Mouse (Mus musculus): ENCODE measurements around the gene Lsmem1.

The Lsmem1 gene

DNA sequence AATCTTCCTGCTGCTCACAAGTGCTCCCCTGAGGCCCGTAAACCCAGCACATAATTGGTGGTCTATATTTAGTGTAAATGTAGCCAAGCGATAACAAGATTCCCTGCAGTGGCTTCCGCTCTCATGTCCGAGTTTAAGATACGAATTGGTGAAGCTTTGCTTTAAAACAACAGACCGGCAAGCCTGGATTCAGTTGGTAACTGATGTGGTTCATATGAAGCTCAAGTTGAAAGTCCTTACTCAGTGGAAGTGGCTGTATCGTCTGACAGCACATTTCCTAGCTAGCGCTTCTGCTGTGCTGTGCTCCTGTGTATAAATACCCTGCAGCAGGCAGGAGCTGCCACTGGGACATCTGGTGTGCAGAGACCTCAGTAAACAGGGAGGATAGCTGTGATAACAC lies at the start of gene Lsmem1:
Gene Lsmem1, minus strand, starts transcription at position 189 of the 400 bp plus-strand sequence.
- DNase-seq = no peak

DNA sequence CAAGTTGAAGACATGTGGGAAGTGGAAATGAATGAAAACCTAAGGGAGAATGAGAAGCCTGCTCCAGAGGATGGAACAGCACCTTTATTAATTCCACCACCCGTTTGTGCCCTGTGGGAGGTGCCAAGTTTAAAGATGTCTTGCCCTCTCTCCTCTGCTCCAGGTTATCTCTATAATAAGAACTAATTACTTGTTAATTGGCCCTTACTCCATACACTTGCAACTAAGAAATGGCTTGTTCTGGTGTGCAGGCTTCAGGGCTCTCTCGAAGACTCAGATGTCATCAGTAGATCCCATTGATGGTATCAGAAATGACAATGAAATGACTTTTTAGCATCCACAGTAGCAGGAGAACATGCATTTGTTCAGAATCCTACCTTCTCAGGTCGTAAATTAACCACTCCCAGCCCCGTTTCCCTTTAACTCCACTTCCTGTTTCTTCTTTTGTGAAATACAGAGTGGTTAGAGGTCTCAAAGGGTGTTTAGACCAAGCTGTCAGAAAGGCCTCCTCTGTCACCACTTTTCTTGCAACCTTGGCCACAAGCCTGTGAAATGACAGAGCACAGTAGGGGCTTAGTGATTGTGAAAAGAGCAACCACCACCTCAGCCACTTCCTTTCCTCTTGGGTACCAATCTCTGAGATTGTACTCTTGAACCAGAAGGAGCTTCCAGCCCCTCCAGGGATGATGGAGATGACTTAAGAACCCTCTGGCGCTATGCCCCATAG lies 49.3 kb upstream of the Lsmem1 start, which contains the start of gene Ifrd1:
Gene Ifrd1, minus strand, starts transcription at position 51 of the 727 bp plus-strand sequence.
- DNase-seq = no peak

DNA sequence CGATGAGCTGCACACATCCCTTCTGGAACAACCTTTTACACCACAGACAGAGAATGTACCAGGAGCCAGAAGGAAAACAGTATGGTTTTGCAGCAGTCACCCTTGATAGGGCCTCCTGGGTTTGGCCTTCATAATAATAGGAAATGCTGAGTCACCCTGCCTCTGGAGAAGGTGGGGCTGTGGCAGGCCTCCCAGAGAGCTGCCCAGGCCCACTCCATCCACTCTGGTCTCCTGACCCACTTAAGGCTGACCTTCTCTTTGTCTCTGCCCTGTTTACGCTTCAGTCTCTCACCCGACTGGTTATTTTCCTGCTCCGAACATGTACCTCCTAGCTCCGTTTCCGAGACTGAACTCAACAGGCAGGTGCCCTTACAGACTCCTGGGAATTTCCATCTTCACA lies 48.7 kb upstream of the Lsmem1 start:
- no peak for DNase-seq

DNA sequence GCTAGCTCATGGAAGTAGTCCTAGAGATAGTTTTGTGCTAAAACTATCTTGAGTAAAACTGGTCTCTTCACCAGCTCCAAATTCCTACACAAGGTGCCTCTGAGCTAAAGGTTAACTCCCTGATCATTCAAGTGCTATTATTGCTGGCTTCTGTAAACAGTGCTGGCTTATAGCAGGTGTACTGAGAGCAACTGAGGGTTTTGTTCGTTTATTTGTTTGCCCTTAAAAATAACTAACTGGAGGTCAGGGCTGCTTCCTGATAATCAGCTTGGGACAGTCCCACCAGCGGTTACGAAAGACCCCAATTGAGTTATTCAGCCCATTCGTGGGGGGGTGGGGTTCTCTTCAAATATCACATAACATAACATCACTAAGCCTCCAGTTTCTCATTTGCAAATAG lies 48.1 kb upstream of the Lsmem1 start:
- DNase-seq = no peak

DNA sequence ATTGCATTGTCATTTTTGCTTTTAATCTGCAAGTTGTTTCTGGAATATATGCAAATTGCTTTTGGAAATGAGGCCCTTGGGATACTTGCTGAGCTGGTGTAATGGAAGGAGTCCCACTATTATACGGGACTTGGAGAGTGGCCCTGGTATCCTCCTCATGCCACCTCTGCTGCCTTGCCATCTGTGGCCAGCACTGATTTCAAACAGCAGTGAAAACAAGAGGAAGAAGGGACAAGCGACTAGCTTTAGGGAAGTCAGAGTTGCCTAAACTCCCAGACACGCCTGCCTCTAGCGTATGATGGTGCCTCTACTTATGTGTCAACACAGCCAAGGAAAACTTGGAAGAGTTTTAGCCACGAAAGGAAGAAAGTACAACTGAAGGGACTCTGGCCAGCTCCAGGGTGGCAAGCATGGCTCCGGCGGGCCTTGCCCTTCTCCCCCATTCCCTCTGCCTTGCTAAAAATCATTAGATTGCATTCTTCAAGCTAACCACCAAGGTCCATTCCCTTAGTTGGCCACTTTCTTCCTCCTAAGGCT lies 46.2 kb upstream of the Lsmem1 start:
- DNase-seq = no peak

DNA sequence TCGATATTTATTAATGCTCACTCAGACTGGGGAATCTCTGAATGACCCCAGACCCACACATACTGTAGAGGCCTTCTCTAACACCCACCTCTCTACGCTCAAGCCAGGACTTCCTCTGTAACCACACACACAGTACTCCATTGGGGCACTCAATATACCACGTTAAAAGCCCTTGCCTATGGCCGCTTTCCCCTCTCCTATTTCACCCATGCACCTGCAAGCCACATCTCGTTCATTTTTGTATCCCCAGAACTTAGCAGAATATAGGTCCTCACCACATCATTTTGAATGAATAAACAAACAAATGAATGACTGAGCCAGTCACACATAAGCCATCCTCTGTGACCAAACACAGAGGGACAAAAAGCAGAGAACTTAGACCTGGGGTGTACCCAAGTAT lies 45.6 kb upstream of the Lsmem1 start:
- DNase-seq = no peak

DNA sequence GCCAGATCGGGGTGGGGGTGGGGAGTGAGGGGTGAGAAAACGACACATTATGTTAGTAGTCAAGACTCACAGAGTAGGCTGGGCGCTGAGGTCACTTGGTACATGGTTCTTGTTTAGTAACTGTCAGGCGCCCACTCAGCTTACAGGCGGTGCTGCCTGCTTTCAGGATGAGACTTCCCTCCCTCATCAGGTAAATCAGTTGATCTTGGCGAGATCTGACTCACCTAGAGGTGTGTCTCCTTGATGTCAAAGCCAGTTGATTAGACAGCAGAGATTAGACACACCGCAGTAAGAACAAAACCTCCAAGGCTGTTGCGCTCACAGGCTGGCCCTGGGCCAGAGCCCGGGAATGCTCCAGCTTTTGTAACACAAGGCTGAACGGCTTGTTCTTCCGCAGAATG lies 44.5 kb upstream of the Lsmem1 start:
- DNase-seq = peak; percentile 16

DNA sequence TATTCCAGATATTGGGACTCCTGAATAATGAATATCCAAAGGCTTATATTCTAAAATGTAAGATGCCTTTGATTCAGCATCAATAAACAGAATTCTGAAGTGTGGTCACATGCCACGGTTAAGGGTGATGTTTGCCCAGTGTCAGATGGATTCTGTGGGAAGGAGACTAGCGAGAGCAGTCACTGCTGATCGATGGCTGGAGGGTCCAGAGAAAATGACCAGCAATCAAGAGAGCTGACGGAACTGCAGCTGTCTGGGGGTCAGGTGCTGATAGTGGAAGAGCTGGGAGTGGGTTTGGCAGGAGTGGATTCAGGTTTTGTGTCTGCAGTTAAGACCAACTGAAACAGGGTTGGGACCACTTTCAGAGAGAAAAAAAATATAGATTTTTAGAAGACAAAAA lies 44.0 kb upstream of the Lsmem1 start:
- no peak for DNase-seq

DNA sequence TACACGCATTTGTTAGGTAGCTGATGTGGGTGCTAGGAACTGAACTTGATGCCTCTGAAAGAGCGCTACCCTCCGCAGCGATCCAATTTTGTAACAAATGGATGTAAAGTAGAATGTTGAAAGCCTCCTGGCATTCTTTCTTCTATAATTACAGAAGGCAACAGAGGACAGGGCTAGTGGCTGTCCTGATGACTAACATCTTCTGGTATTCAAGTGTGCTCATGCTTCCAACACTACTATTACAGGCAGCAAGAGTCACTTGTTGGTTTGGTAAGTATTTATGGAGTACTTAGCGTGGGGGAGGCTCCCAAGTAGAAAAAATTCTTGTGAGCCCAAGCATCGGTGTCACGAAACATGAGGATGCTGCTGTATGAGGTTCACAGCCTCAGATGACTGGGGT lies 39.9 kb upstream of the Lsmem1 start:
- no peak for DNase-seq

DNA sequence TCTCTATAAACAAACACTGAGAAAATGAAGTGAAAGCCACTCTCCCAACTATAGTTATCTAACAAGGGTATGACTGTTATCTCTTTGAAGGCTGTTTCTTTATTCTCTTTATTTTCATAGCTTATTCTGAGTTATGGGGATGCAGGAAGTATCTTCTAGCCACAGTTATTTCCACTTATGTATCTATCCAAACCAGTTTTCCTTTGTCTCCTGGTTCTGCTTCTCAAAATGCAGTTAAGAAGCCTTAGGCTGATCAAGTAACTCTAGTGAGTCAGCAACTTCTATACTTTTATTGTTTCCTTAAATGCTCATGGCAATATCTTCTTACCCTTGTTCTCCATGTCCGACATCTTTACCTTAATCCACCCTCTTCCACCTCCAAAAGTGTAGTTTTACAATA lies 32.9 kb upstream of the Lsmem1 start:
- DNase-seq = no peak

DNA sequence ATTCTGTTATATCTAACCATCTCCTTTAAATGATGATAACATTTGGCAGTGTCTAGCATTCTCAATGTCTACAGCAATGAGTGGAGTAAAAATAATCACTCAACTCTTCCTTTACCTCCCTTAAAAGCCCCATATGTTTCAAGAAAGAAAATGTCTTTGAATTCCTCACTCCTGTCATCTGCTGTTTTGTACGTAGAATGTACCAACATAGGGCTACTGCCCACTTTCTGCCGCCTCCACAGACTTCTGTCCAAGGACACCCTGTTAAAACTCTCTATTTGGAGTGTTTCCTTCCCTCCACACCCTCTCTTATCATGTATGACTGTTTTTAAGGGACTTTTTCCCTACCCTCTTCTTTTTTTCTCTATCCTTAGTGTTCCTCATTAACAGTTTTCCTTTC lies 32.3 kb upstream of the Lsmem1 start:
- no peak for DNase-seq

DNA sequence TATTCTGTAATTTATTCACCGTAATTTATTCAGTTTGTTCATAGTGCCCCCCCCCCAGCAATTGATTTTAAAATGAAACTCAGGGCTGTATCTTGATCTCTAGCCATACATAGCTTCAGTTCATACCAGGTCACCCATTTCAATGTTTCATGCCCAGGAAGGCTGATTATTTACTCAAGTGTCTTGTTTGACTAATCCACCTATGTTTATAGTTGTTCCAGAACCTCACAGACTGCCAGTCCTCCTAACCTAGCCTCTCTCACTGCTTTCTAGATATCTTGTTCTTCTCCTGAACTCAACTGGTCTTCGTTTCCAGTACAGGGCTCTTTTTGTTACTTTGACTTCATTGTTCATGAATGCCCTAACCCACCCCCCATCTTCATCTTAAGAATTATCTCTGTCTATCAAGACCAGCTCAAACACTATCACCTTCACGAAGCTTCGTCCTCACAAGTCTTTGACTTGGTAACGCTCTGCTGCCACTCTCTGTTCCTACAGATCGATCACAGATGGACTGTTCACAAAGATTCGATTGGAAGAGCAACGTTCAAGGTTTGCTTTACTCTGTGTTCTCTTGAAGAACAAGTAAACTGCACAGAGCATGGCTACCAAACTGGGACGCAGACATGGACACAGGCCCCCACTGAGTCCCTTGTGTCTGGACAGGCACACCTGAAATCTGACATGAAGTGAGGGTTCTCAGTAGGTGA lies 25.0 kb upstream of the Lsmem1 start:
- peak; percentile 24 for DNase-seq

DNA sequence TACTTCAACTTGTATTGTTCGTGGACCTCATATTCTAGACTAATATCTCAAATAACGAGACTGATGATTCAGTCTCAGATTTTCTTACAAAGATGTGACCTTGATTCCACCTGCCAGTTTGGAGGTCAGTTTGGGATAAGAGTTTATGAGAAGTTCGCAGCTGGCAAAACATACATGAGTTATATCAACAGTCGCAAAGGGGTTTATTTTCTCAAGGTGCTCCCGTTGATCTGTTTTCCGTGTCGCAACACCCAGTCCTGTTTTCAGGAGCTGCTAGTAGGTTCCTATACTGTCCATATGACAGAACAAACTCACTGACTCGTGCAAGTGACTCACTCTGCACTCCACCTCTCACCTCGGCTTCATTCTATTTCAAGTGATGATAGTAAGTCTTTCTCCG lies 24.4 kb upstream of the Lsmem1 start:
- DNase-seq = peak; percentile 57

DNA sequence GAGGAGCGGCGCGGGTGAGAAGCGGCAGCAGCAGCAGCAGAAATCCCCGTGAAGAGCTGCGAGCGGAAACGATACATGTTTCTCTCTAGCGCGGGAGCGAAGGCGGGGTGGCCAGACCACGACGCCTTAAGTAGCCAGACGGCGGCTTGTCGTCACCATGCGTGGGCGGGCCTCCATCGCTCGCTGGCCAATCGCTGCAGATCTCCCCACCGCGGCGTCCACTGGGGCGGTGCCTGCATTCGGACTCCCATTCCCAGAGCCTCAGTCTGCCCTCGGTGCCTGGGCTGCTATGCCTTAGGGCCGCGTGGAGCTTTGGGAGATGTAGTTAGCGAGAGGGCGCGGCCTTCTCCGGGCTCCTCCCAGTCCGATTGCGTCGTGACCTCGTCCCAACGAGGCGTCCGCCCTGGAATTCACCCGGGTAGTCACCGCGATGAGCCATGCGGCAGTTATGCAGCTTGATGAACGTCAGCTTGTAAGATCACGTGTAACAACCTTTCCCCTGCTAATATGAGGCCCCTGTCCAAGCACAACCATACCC lies 23.9 kb upstream of the Lsmem1 start:
- peak; percentile 99 for DNase-seq

DNA sequence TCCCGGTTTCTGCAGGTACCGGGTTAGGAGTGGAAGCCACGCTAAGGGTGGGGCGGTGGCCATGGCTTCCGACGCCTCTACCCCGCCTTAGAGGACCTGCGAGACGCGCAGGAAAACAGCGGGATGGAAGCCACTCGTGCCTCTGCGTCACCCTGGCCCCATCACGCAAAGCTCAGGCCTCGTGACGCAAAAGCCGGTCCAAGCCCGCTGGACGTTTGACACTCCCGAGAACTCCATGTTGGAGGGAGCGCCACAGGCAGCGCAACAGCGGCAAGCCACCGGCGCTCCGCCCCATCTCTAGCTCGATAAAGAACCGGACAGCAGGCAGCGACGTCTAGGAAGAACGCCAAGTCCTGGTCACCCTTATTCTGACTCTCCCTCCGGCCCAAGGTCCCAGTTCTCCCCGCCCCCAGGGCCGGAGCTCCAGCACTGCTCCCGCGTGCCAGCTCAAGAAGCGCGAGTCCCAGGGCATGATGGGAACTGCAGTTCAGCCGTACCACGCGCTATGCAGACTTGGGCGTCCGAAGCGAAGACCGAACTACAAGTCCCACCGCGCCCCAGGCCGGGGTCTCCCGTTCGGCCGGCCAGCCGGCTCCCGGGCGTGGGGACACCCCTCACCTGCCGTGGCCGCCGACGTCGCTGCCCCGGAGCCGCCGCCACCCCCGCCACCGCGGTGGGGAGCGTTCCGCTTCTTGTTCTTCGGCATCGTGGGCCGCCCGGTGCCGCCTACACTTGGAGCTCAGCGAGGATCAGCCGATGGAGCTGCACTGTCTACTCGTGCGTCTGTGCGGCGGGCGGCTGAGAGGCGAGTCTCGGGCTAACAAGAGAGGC lies 23.2 kb upstream of the Lsmem1 start:
- peak; percentile 99 for DNase-seq

DNA sequence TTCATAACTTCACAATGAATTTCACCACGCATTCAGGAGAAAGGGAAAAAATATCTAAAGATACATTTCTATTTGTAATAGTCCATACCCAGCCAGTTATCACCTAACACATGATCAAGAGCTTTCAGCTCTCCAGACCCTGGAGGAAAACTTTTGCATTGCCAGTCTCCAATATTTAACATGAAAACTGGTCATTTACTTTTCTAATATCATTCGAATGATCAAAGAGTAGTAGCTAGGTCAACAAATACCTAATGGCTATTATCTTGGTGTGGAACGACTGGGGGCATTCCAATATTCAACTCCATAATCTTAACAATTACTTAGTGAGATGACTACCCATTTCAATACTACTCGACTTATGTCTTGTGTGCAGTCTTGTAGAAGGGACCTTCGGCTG lies 22.3 kb upstream of the Lsmem1 start:
- no peak for DNase-seq

DNA sequence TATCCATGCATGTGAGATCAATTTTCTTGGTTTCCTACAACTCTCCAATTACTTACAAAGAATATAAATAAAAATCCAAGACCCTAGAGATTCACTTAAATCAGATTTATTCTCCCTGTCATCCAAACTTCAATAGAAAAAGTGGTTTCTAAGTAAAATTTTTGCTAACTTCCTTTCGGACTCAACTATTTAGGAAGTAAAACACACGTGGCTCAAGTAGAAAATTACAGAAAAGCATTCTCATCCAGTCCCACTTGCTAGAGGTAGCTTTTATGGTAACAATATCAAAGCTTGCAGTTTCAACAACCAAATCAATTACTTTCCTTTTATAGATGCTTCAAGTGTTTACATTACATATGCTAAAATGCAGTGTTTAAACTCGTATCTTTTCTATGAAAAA lies 21.6 kb upstream of the Lsmem1 start:
- DNase-seq = no peak

DNA sequence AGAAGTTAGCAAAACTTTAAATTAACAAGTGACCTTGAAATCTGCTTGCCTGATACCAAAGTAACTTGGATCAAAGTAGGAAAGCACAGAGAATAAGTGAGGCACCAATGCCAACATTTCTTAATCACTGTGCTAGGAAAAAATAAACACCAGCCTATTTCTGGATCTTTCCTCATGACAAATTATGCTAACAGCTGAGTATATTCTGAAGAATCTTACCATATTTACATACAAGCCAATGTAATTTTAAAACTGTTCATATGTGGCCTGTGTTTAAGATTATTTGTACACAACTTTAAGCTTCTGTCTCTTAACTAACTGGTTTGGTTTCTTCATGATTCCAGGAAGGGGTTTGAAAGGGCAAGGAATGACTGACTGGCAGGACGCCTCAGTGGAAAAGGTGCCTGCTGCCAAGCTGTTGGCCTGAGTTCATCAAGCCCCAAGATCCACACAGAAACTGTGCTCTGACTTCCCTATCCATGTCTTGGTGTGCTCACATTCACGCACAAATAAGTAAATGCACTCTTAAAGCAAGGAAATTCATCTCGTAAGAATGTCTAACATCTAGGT lies 20.8 kb upstream of the Lsmem1 start:
- DNase-seq = peak; percentile 45

DNA sequence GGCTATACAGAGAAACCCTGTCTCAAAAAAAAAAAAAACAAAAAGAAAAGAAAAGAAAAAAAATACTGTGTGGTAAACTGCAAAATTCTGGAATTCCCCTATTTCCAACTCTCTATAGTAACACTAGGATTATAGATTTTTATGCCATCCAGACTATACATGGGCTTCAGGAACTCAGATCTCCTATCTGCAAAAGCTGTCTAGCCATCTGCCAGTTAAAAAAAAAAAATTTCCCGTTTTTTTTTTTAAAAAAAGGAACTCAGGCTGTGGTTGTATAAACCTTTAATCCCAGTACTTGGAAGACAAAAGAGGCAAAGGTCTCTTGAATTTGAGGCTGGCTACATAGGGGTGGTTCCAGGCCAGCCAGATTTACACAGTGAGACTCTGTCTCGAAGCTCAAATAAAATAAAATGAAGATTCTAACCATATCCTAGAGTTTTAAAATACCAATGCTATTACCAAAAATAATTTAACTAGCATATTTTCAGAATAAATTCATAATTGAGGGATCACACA lies 19.2 kb upstream of the Lsmem1 start:
- DNase-seq = no peak

DNA sequence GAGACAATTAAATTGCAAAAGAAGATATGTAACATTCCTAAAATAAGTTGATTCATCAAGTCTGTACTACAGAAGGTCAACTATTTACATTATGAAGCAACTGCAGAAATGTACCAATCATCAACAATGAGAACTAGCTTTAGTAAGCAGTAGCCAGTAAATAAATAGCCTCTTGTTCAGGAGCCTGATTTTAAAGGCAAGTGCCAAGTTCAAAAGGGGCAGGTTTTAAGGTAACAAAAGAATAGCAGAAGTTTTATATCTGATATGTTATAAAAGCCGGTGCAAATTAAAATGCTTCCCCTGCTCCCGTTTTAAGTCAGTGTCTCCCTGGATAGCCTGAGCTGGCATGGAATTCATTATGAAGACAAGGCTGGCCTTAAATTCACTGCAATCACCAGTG lies 18.5 kb upstream of the Lsmem1 start:
- no peak for DNase-seq

DNA sequence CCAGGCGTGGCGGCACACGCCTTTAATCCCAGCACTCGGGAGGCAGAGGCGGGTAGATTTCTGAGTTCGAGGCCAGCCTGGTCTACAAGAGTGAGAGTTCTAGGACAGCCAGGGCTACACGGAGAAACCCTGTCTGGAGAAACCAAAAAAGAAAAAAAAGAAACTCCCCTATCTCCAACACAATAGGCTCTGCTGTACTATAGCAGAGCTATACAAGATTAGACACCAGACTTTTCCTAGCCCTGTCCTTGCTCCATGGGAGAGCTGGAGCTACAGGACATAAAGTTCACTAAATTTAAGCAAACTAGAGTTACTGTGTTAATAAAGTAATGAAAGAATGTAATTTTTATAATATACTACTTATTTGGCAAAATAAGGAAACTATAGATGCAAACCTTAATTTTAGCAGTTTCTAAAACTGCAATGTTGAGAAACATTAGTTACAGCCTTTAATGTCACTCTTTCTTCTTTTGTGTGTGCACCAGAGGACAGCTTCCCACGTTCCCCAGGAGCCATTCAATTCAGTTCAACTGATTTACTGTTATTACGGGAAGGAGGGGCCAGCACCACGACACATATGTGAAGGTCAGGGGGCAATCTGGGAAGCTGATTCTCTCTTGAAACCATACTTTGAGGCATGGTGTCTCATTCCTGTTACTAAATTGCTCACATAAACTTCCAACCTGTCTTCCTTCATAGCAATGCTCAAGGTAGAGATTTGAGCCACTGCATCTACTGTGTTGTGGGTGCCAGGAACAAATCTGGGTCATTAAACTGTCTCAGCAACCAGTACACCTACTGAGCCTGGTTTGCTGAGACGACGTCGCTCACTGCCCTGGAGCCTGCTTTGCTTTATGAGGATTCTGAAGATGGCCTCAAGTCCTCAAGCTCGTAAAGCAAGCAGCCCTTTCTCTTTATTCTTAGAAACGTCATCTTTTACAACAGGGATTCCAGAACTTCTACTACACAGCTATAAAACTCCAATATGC lies 15.9 kb upstream of the Lsmem1 start:
- DNase-seq = no peak

Measured in cerebellum, adult 9-11 months (tissue).